ENCODE assay signal across 7 mouse cellular contexts in genomic region chr7:65369101-65369500, GRCm38 (mm10).
DNase-seq lines count a peak whose midpoint lies in the region; ATAC-seq and TF ChIP-seq lines count a peak whose summit lies in the region.

No protein-coding gene starts in this region.

- WGBS in lung, embryonic 14.5 days = 16% methylated on average over 5 of the region's 5 CpGs
- 3% methylated on average over 5 of the region's 5 CpGs for WGBS in forebrain, embryonic 15.5 days
- WGBS in limb, embryonic 14.5 days = 41% methylated on average over 5 of the region's 5 CpGs
- 21% methylated on average over 5 of the region's 5 CpGs for WGBS in stomach, embryonic 14.5 days

- peak overlapping the region; percentile 52 for H3K9ac ChIP-seq in lung, embryonic 14.5 days
- no peak overlapping the region; the same call in 1 of the 2 replicates for H3K9ac ChIP-seq in forebrain, embryonic 15.5 days (replicated peaks)
- H3K9ac ChIP-seq in limb, embryonic 14.5 days (ENCODE audit: low read depth, low read length, severe bottlenecking) = no peak overlapping the region
- H3K9ac ChIP-seq in stomach, embryonic 14.5 days (replicated peaks; ENCODE audit: low read depth, low read length) = 0 out of 2 replicates have a peak overlapping the region, but pooled peaks have one; percentile 21

- no peaks in the 10 kb centered on the region for H3K27me3 ChIP-seq in lung, embryonic 14.5 days (ENCODE audit: insufficient read depth, low read length)
- H3K27me3 ChIP-seq in forebrain, embryonic 15.5 days = no peaks in the 10 kb centered on the region
- H3K27me3 ChIP-seq in limb, embryonic 14.5 days (ENCODE audit: control insufficient read depth, insufficient read depth, low read length) = no peaks in the 10 kb centered on the region
- H3K27me3 ChIP-seq in stomach, embryonic 14.5 days (ENCODE audit: control insufficient read depth, insufficient read depth, low read length) = no peaks in the 10 kb centered on the region

- no peaks in the 10 kb centered on the region for H3K36me3 ChIP-seq in lung, embryonic 14.5 days (ENCODE audit: insufficient read depth)
- no peaks in the 10 kb centered on the region for H3K36me3 ChIP-seq in forebrain, embryonic 15.5 days
- H3K36me3 ChIP-seq in limb, embryonic 14.5 days (ENCODE audit: control insufficient read depth, insufficient read depth, low read length) = no peaks in the 10 kb centered on the region
- H3K36me3 ChIP-seq in stomach, embryonic 14.5 days (ENCODE audit: control insufficient read depth, insufficient read depth, low read length) = no peaks in the 10 kb centered on the region

- no peak for ATAC-seq in lung, embryonic 14.5 days (ENCODE audit: insufficient read depth)
- ATAC-seq in forebrain, embryonic 15.5 days (replicated peaks) = no peak
- ATAC-seq in limb, embryonic 14.5 days (ENCODE audit: low FRiP score, low read depth) = no peak
- no peak for ATAC-seq in stomach, embryonic 14.5 days (ENCODE audit: insufficient number of reproducible peaks, insufficient read depth, low FRiP score, low read depth)

- TF ChIP-seq CTCF in lung, embryonic 14.5 days (IDR thresholded peaks at IDR 0.05; ENCODE audit: low read depth) = no peak

- peak overlapping the region; percentile 33; the same call in 1 of the 2 replicates for H3K27ac ChIP-seq in lung, embryonic 14.5 days (ENCODE audit: low read depth)
- H3K27ac ChIP-seq in forebrain, embryonic 15.5 days (replicated peaks) = 0 out of 2 replicates have a peak overlapping the region, but pooled peaks have one; percentile 14
- no peak overlapping the region for H3K27ac ChIP-seq in limb, embryonic 14.5 days (replicated peaks; ENCODE audit: low read depth, low read length)
- H3K27ac ChIP-seq in stomach, embryonic 14.5 days (ENCODE audit: low read length) = no peak overlapping the region

- H3K9me3 ChIP-seq in lung, embryonic 14.5 days (ENCODE audit: low read depth, low read length) = no peaks in the 10 kb centered on the region
- H3K9me3 ChIP-seq in forebrain, embryonic 15.5 days = no peaks in the 10 kb centered on the region
- H3K9me3 ChIP-seq in limb, embryonic 14.5 days (ENCODE audit: control insufficient read depth, low read length) = no peaks in the 10 kb centered on the region
- H3K9me3 ChIP-seq in stomach, embryonic 14.5 days (ENCODE audit: control insufficient read depth, low read depth, low read length) = no peaks in the 10 kb centered on the region

- H3K4me3 ChIP-seq in lung, embryonic 14.5 days (ENCODE audit: low read depth, low read length) = peak overlapping the region; percentile 81
- peak overlapping the region; percentile 29 for H3K4me3 ChIP-seq in forebrain, embryonic 15.5 days
- H3K4me3 ChIP-seq in limb, embryonic 14.5 days (replicated peaks; ENCODE audit: low read length) = peak overlapping the region; percentile 84
- peak overlapping the region; percentile 82 for H3K4me3 ChIP-seq in stomach, embryonic 14.5 days (ENCODE audit: low read depth, low read length)

- peak; percentile 46 for DNase-seq in lung, embryonic 14.5 days
- no peak for DNase-seq in lung, postnatal 25 days (ENCODE audit: low spot score)
- DNase-seq in limb, embryonic 14.5 days (ENCODE audit: low spot score) = no peak
- DNase-seq in cerebellum, postnatal 25 days = no peak
- DNase-seq in B cell, adult 2 months = no peak

- H3K4me2 ChIP-seq in lung, embryonic 14.5 days = peak overlapping the region; percentile 75
- H3K4me2 ChIP-seq in forebrain, embryonic 15.5 days (replicated peaks) = peak overlapping the region; percentile 84
- peak overlapping the region; percentile 38 for H3K4me2 ChIP-seq in limb, embryonic 14.5 days (replicated peaks; ENCODE audit: low read depth, low read length, severe bottlenecking)
- peak overlapping the region; percentile 70 for H3K4me2 ChIP-seq in stomach, embryonic 14.5 days (replicated peaks; ENCODE audit: low read depth, low read length)

- peaks cover 7% of the 10 kb centered on the region; the same call in 1 of the 2 replicates for H3K4me1 ChIP-seq in lung, embryonic 14.5 days (ENCODE audit: insufficient read depth)
- peaks cover 31% of the 10 kb centered on the region for H3K4me1 ChIP-seq in forebrain, embryonic 15.5 days
- H3K4me1 ChIP-seq in limb, embryonic 14.5 days (ENCODE audit: control insufficient read depth, insufficient read depth, low read length) = peaks cover 13% of the 10 kb centered on the region
- peaks cover 9% of the 10 kb centered on the region; the same call in 1 of the 2 replicates for H3K4me1 ChIP-seq in stomach, embryonic 14.5 days (ENCODE audit: control insufficient read depth, insufficient read depth, low read length)

- no peak for TF ChIP-seq POLR2A in limb, embryonic 14.5 days (IDR thresholded peaks at IDR 0.05; ENCODE audit: borderline replicate concordance, extremely low read depth, insufficient read depth, insufficient read length)

Comparison
In these comparisons a context has a peak if more than half of its experiments do, and no peak if none do; other contexts are left out.
1. H3K27ac ChIP-seq: peak in lung, embryonic 14.5 days (single experiment) and forebrain, embryonic 15.5 days (single experiment); none in limb, embryonic 14.5 days (single experiment) and stomach, embryonic 14.5 days (single experiment).
2. H3K4me3 ChIP-seq: peak in every context shown above with its lines; median percentile 84 in limb, embryonic 14.5 days; 82 in stomach, embryonic 14.5 days; 81 in lung, embryonic 14.5 days; 29 in forebrain, embryonic 15.5 days.
3. H3K9ac ChIP-seq: peak in lung, embryonic 14.5 days (single experiment) and stomach, embryonic 14.5 days (single experiment); none in forebrain, embryonic 15.5 days (single experiment) and limb, embryonic 14.5 days (single experiment).
4. Peak in every context shown above with its lines, with median percentiles within 50 percentile points of each other: H3K4me2 ChIP-seq.